Mouse (Mus musculus) limb, embryonic 14.5 days (tissue): ENCODE measurements around the gene Slc38a8. TPM values are rescaled to one million over a fixed set of nuclear protein-coding genes. Genes with fewer than 3 reads are reported as not detected.

Experiments
- ATAC-seq: fragments of 200-750 bp; cut with Nextera tagmentation; 2 replicates; pipeline ENCODE4 v1.8.0; 2017; ENCODE audit warnings: low read depth, moderate number of reproducible peaks, moderate TSS enrichment; ENCODE audit not compliant: low FRiP score
- DNase-seq: peaks from one replicate; pipeline ENCODE4 v3.0.0-alpha.2; 2015; ENCODE audit warnings: low spot score
- H3K27ac ChIP-seq: fragments of 300-500 bp; sonication (generic); replicated peaks from 2 replicates; pipeline ENCODE4 v1.5.1; 2014; ENCODE audit warnings: low read depth, mild to moderate bottlenecking, low read length, moderate library complexity, mixed read lengths
- H3K27me3 ChIP-seq: fragments of 300-500 bp; sonication (generic); 2 replicates; pipeline ENCODE4 v1.6.1; 2014; ENCODE audit warnings: low read length, mixed read lengths; ENCODE audit not compliant: control insufficient read depth, insufficient read depth
- H3K36me3 ChIP-seq: fragments of 300-500 bp; sonication (generic); 2 replicates; pipeline ENCODE4 v1.6.1; 2014; ENCODE audit warnings: mild to moderate bottlenecking, low read length, moderate library complexity, mixed read lengths; ENCODE audit not compliant: control insufficient read depth, insufficient read depth
- H3K4me1 ChIP-seq: fragments of 300-500 bp; sonication (generic); 2 replicates; pipeline ENCODE4 v1.6.1; 2014; ENCODE audit warnings: antibody characterized with exemption, low read length, mixed read lengths; ENCODE audit not compliant: control insufficient read depth, insufficient read depth
- H3K4me2 ChIP-seq: fragments of 300-500 bp; sonication (generic); replicated peaks from 2 replicates; pipeline ENCODE4 v1.6.1; 2014; ENCODE audit warnings: low read depth, mild to moderate bottlenecking, low read length, moderate library complexity; ENCODE audit not compliant: severe bottlenecking
- H3K4me3 ChIP-seq: fragments of 300-500 bp; sonication (generic); replicated peaks from 2 replicates; pipeline ENCODE4 v1.5.1; 2014; ENCODE audit warnings: low read length
- H3K9ac ChIP-seq: fragments of 300-500 bp; sonication (generic); 2 replicates; pipeline ENCODE4 v1.6.1; 2014; ENCODE audit warnings: mild to moderate bottlenecking, low read depth, low read length, moderate library complexity; ENCODE audit not compliant: severe bottlenecking
- H3K9me3 ChIP-seq: fragments of 300-500 bp; sonication (generic); 2 replicates; pipeline ENCODE4 v1.6.1; 2016; ENCODE audit warnings: low read length; ENCODE audit not compliant: control insufficient read depth
- POLR2A ChIP-seq: fragments of 200-500 bp; IDR thresholded peaks from 2 replicates; pipeline ENCODE4 v1.8.0; 2012; ENCODE audit warnings: inconsistent platforms, mild to moderate bottlenecking, moderate library complexity, borderline replicate concordance; ENCODE audit not compliant: insufficient read depth, insufficient read length; ENCODE audit errors: extremely low read depth
- WGBS: fragments of 180-500 bp; shearing (Covaris S2); extraction: QIAGEN DNeasy Blood & Tissue Kit; methylation state at CpG from one replicate; pipeline ENCODE4 v1.1.7; 2014; 5-methylcytosine and 5-hydroxymethylcytosine counted together
- polyA plus RNA-seq, 2 experiments: library from polyadenylated mRNA; depleted of rRNA in 1 of 2; stranded (reverse) in 1 of 2; unstranded in 1 of 2; fragments of >200 nt; fragmentation: Nextera tagmentation in 1 of 2; extraction: Ambion mirVana in 1 of 2; gene quantifications; 2 replicates each; pipeline versions ENCODE4 v1.2.1 to v1.2.3; 2012 to 2014

The Slc38a8 gene
- polyA plus RNA-seq, 2 experiments = 0.29 TPM; not detected in 1

- peaks cover 46% of the 10 kb centered on the region for H3K36me3 ChIP-seq
- WGBS = 86% methylated on average over 8 of the region's 8 CpGs
- no peak for TF ChIP-seq POLR2A
- no peak overlapping the region for H3K27ac ChIP-seq
- H3K4me1 ChIP-seq = 0 out of 2 replicates have a peak, but pooled peaks cover 2% of the 10 kb centered on the region
- no peak overlapping the region for H3K9ac ChIP-seq
- H3K27me3 ChIP-seq = no peaks in the 10 kb centered on the region
- no peak for ATAC-seq
- no peak overlapping the region for H3K4me3 ChIP-seq
- H3K4me2 ChIP-seq = no peak overlapping the region
- no peak for DNase-seq
- no peaks in the 10 kb centered on the region for H3K9me3 ChIP-seq
These were observed 4.6 kb upstream of the Slc38a8 start for GRCm38 (mm10) chr8:119506106-119506505.

GRCm38 (mm10) chr8:119505488-119505887 is 4.0 kb upstream of the Slc38a8 start:
- Histone ChIP-seq H3K4me1 (0 out of 2 replicates have a peak, but pooled peaks cover 2% of the 10 kb centered on the region), H3K27ac (no peak overlapping the region), H3K36me3 (peaks cover 42% of the 10 kb centered on the region), H3K4me2 (no peak overlapping the region), H3K9ac (no peak overlapping the region), H3K27me3 (no peaks in the 10 kb centered on the region), H3K9me3 (no peaks in the 10 kb centered on the region), H3K4me3 (no peak overlapping the region)
- 57% methylated on average over 9 of the region's 9 CpGs for WGBS
- no peak for TF ChIP-seq POLR2A
- DNase-seq (no peak), ATAC-seq (no peak)

GRCm38 (mm10) chr8:119503191-119503767 is 1.8 kb upstream of the Slc38a8 start:
- no peak overlapping the region for H3K4me3 ChIP-seq
- DNase-seq = no peak
- H3K27ac ChIP-seq = no peak overlapping the region
- no peak for ATAC-seq
- H3K4me2 ChIP-seq = no peak overlapping the region
- H3K27me3 ChIP-seq = no peaks in the 10 kb centered on the region
- H3K9ac ChIP-seq = no peak overlapping the region
- no peak for TF ChIP-seq POLR2A
- H3K36me3 ChIP-seq = peaks cover 20% of the 10 kb centered on the region
- 18% methylated on average over 9 of the region's 10 CpGs for WGBS
- H3K9me3 ChIP-seq = no peaks in the 10 kb centered on the region
- H3K4me1 ChIP-seq = 0 out of 2 replicates have a peak, but pooled peaks cover 2% of the 10 kb centered on the region

- H3K9ac ChIP-seq = no peak overlapping the region
- DNase-seq = no peak
- H3K27me3 ChIP-seq = no peaks in the 10 kb centered on the region
- WGBS = 44% methylated on average over 4 of the region's 4 CpGs
- ATAC-seq = no peak
- H3K4me2 ChIP-seq = no peak overlapping the region
- TF ChIP-seq POLR2A = no peak
- 0 out of 2 replicates have a peak, but pooled peaks cover 2% of the 10 kb centered on the region for H3K4me1 ChIP-seq
- no peak overlapping the region for H3K27ac ChIP-seq
- H3K36me3 ChIP-seq = peaks cover 9% of the 10 kb centered on the region; the same call in 1 of the 2 replicates
- H3K9me3 ChIP-seq = no peaks in the 10 kb centered on the region
- no peak overlapping the region for H3K4me3 ChIP-seq
These were observed 613 bp upstream of the Slc38a8 start for GRCm38 (mm10) chr8:119502111-119502510.

- H3K9me3 ChIP-seq = no peaks in the 10 kb centered on the region
- no peak for DNase-seq
- no peak overlapping the region for H3K27ac ChIP-seq
These were observed 1.7 kb downstream of the Slc38a8 start for GRCm38 (mm10) chr8:119499836-119500235.

GRCm38 (mm10) chr8:119496848-119497247 is 4.7 kb downstream of the Slc38a8 start:
- Histone ChIP-seq H3K4me3 (no peak overlapping the region), H3K36me3 (no peaks in the 10 kb centered on the region), H3K9me3 (no peaks in the 10 kb centered on the region), H3K27ac (no peak overlapping the region), H3K4me1 (0 out of 2 replicates have a peak, but pooled peaks cover under 1% of the 10 kb centered on the region), H3K27me3 (no peaks in the 10 kb centered on the region), H3K4me2 (no peak overlapping the region), H3K9ac (no peak overlapping the region)
- WGBS = 30% methylated on average over 6 of the region's 6 CpGs
- no peak for DNase-seq
- TF ChIP-seq POLR2A = no peak
- ATAC-seq = no peak

More at GRCm38 (mm10) chr8:119499836-119500235, 1.7 kb downstream of the Slc38a8 start:
- Histone ChIP-seq H3K4me1 (0 out of 2 replicates have a peak, but pooled peaks cover 2% of the 10 kb centered on the region), H3K27me3 (no peaks in the 10 kb centered on the region), H3K4me2 (no peak overlapping the region), H3K9ac (no peak overlapping the region), H3K36me3 (no peaks in the 10 kb centered on the region), H3K4me3 (no peak overlapping the region)
- no peak for ATAC-seq
- no peak for TF ChIP-seq POLR2A
- 76% methylated on average over 2 of the region's 2 CpGs for WGBS
